Mouse (Mus musculus) mammary gland, adult 2 months (tissue): ENCODE results near the gene Tmem171. TPM values are rescaled to one million over a fixed set of nuclear protein-coding genes. Genes with fewer than 3 reads are reported as not detected.

ENCODE experiments used
- polyA plus RNA-seq: library from polyadenylated mRNA; depleted of rRNA; stranded (reverse); fragments of >200 nt; gene quantifications from 2 replicates; pipeline ENCODE4 v1.2.3, GENCODE M21; 2012; ENCODE audit warnings: low replicate concordance; rRNA removed

Gene Tmem171
- polyA plus RNA-seq = 0.16 TPM in 1 of 2 replicates, not detected in the other

GRCm38 (mm10) chr13:98694773-98695314 lies at the start of gene Tmem171:
TSS of gene Tmem171 (minus strand) at chr13:98694834.

GRCm38 (mm10) chr13:98637145-98637544 lies 57.5 kb downstream of the Tmem171 start, which contains the start of gene Tmem174:
TSS of gene Tmem174 (minus strand) at chr13:98637410.

Other genes starting within 250 kb of the Tmem171 start
- gene Gm10320, start 202.8 kb downstream of the Tmem171 start, polyA plus RNA-seq = 0.69 and 1.5 TPM in 2 replicates
- 0.04 TPM in 1 of 2 replicates, not detected in the other for gene Tmem174, start 57.4 kb downstream of the Tmem171 start, polyA plus RNA-seq
- gene Fcho2, start 120.6 kb upstream of the Tmem171 start, polyA plus RNA-seq = 8.0 and 16.9 TPM in 2 replicates
- 13.2 and 29.7 TPM in 2 replicates for gene Tnpo1, start 231.6 kb upstream of the Tmem171 start, polyA plus RNA-seq